Mouse (Mus musculus): ENCODE data around the gene Saxo2. TPM values are rescaled to one million over a fixed set of nuclear protein-coding genes. Genes with fewer than 3 reads are reported as not detected.
A peak's percentile ranks its signal among the peaks of the same experiment; 100 is the strongest.

The Saxo2 gene
- polyA plus RNA-seq (2015; fragmentation: Nextera tagmentation; extraction: Ambion mirVana): 0.38 and 0.41 TPM in 2 replicates

DNA sequence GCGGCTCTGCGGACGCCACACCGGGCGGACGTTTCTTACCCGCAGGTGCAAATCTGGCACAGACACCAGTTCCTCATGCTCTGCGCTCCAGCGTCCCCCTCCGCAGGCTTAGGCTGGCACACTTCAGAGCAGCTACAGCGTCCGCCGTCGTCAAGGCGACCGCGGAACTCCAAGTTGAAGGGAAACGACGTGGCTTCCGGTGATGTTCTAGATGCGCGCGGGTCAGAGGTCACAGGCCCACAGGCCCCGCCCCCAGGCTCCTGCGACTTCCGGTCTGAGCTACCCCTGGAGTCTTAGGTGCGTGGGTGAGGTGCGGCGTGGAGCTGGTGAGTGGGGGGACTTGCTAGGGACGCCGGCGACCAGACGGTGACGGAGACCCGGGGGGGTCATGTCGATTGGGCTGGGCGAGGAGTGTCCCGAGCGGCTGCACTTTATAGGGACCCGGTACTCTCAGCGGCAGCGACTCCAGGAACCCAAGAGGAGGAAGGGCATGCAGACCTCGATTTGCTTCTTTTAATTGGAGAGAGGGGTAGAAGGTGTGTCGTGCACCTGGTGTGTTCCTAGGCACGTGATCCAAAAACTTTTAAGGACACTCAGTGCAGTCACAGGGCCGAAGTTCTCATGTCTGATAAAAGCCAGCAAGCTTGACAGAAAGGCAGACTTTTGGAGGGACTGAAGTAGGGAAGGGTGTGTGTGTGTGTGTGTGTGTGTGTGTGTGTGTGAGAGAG is at the start of gene Saxo2, which contains the start of gene Efl1:
TSS of gene Saxo2 (minus strand) at position 176 of the 728 bp plus-strand sequence.
TSS of gene Efl1 (plus strand) at position 262 of the 728 bp plus-strand sequence.
- peak within 1 kb of the TSS; percentile 67 for H3K9ac ChIP-seq
- peak within 1 kb of the TSS; percentile 58 for H3K27ac ChIP-seq (replicated peaks)
- WGBS (ENCODE audit: insufficient replicate concordance): under 1% methylated on average over 46 of the region's 46 CpGs
- no peaks in the 10 kb centered on the region for H3K9me3 ChIP-seq (replicated peaks)
- no peaks in the 10 kb centered on the region for H3K27me3 ChIP-seq
- H3K4me1 ChIP-seq (replicated peaks): peaks cover 11% of the 10 kb centered on the region
- H3K36me3 ChIP-seq (replicated peaks): peaks cover 3% of the 10 kb centered on the region; the same call in 1 of the 2 replicates
- peak; percentile 93 for ATAC-seq (ENCODE audit: insufficient read depth)
- peak within 1 kb of the TSS; percentile 85 for H3K4me2 ChIP-seq
- H3K4me3 ChIP-seq (replicated peaks): peak within 1 kb of the TSS; percentile 83

DNA sequence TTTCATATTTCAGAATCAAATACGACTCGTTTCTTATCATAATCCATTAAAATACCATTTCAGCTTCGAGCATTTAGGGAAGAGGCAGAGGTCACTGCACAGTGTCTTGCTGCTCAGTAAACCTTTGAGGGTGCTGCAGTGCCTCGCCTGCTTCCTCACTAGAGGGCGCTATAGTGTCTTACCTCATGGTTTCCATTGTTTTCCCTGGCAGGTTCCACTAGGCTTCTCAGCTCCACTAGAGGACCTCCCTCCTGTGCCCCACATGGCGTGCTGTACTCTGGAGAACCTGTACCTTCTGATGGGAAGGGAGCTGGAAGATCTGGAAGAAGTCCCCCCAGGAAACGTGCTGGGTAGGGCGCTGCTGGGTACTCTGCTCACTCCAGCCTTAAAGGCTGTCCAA is 49.3 kb upstream of the Saxo2 start:
- ATAC-seq (ENCODE audit: insufficient read depth): no peak
- no peaks in the 10 kb centered on the region for H3K4me1 ChIP-seq (replicated peaks)
- H3K4me3 ChIP-seq (replicated peaks): no peak overlapping the region
- H3K9me3 ChIP-seq (replicated peaks): no peaks in the 10 kb centered on the region
- no peak overlapping the region for H3K4me2 ChIP-seq
- 68% methylated on average over 8 of the region's 8 CpGs for WGBS (ENCODE audit: insufficient replicate concordance)
- no peaks in the 10 kb centered on the region for H3K27me3 ChIP-seq
- H3K36me3 ChIP-seq (replicated peaks): peaks cover 41% of the 10 kb centered on the region
- no peak overlapping the region for H3K27ac ChIP-seq (replicated peaks)
- no peak overlapping the region for H3K9ac ChIP-seq

DNA sequence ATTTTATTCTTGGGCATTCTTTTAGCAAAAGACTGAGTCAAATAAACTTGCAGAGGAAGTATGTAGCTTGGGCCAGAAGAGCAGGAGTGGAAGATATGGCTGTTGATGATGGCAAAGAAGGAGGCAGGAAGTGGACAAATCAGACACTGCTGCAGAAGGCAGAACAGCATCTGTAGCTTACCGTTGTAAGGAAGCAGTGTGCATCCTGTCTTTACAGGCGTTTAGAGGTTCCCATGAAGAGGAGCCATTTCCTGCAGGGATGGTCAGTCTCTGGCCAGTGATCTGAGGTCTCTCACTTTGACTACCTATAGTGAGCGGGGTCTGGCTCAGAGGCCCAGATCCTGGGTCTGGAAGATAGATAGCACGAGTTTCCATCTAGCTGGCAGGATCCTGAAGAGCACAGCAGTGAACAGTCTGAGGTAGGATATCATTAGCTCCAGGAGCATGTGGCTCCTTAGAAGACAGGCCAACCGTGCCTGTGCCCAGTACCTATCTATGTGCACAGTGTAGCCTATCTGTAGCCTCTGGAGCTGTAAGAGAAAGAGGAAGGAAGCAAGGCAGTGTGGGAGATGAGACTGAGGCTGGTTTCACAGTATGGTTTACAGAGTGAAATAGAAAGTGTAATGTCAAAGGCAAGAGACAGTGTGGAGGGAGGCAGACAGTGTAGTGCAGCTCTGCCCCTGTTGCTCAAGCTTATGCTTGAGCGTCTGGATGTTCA is 42.9 kb upstream of the Saxo2 start:
- Histone ChIP-seq H3K4me3 (replicated peaks) (no peak overlapping the region), H3K4me1 (replicated peaks) (peaks cover 6% of the 10 kb centered on the region; the same call in 1 of the 2 replicates), H3K27me3 (no peaks in the 10 kb centered on the region), H3K27ac (replicated peaks) (no peak overlapping the region), H3K4me2 (no peak overlapping the region), H3K36me3 (replicated peaks) (peaks cover 32% of the 10 kb centered on the region), H3K9ac (no peak overlapping the region), H3K9me3 (replicated peaks) (no peaks in the 10 kb centered on the region)
- WGBS (ENCODE audit: insufficient replicate concordance): 24% methylated on average over 6 of the region's 6 CpGs
- ATAC-seq (ENCODE audit: insufficient read depth): 0 out of 2 replicates have a peak, but pooled peaks have one; percentile 12

DNA sequence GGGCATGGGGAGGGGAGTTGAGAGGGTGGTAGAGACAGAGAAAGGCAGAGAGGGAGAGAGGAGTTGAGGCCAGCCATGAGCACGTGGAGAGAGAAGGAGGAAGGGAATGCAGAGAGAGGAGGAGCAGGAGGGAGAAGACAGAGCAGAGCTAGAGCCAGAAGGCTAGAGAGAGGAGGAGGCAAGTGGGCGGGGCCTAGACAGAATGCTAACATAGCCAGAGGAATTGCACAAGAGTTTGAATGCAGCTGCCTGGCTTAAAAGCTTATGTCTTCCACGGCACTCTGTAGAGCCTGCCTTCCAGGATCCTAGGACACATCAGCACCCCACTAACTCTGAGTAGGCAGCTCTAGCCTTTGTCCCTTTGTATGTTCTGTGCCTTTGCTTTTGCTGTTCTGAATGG is 40.4 kb upstream of the Saxo2 start:
- peaks cover 32% of the 10 kb centered on the region for H3K36me3 ChIP-seq (replicated peaks)
- no peaks in the 10 kb centered on the region for H3K27me3 ChIP-seq
- 23% methylated on average over 3 of the region's 3 CpGs for WGBS (ENCODE audit: insufficient replicate concordance)
- no peak overlapping the region for H3K4me2 ChIP-seq
- no peak overlapping the region for H3K4me3 ChIP-seq (replicated peaks)
- H3K9me3 ChIP-seq (replicated peaks): no peaks in the 10 kb centered on the region
- no peak overlapping the region for H3K27ac ChIP-seq (replicated peaks)
- ATAC-seq (ENCODE audit: insufficient read depth): no peak; the same call in 1 of the 2 replicates
- H3K4me1 ChIP-seq (replicated peaks): peaks cover 6% of the 10 kb centered on the region; the same call in 1 of the 2 replicates
- H3K9ac ChIP-seq: no peak overlapping the region

DNA sequence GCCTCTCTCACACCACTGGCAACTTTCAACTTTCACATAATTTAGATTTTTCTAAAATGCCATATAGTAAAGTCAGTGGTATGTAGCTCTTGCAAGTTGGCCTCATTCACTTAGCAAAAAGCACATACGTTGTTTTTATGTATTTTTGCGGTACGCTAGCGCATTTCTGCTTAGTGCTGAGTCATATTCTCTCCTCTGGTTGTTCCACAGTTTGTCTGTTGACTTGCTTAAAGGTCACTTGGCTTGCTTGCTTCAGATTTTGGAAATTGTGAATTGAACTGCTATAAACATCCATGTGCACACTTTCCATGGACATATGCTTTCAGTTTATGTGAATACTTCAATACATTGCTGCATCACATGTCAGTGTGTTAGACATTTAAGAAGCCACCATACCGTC is 31.6 kb upstream of the Saxo2 start:
- no peaks in the 10 kb centered on the region for H3K9me3 ChIP-seq (replicated peaks)
- H3K9ac ChIP-seq: no peak overlapping the region
- H3K36me3 ChIP-seq (replicated peaks): peaks cover 32% of the 10 kb centered on the region
- H3K4me2 ChIP-seq: no peak overlapping the region
- H3K4me3 ChIP-seq (replicated peaks): no peak overlapping the region
- WGBS (ENCODE audit: insufficient replicate concordance): 84% methylated on average over 5 of the region's 5 CpGs
- H3K4me1 ChIP-seq (replicated peaks): no peaks in the 10 kb centered on the region
- H3K27me3 ChIP-seq: no peaks in the 10 kb centered on the region
- ATAC-seq (ENCODE audit: insufficient read depth): no peak
- no peak overlapping the region for H3K27ac ChIP-seq (replicated peaks)

DNA sequence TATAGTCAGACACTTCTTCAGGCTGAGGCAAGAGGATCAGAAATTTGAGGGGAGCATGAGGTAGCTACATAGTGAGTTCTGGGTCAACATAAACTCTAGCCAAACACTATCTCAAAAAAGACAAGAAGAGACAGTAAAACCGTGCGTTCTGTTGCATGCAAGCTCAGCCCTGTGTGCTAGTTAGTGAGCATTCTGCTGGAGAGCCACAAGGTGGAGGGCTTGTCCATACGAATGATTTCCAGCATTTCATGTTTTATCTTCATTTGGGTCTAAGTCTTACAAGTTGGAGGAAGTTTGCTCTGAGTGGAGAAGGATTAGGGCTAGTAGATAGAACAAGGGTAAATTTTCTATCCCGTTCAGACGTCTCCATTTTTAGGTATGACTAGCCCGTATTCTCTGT is 28.5 kb upstream of the Saxo2 start:
- WGBS (ENCODE audit: insufficient replicate concordance): 68% methylated on average over 6 of the region's 6 CpGs
- H3K4me3 ChIP-seq (replicated peaks): no peak overlapping the region
- H3K27ac ChIP-seq (replicated peaks): no peak overlapping the region
- no peaks in the 10 kb centered on the region for H3K4me1 ChIP-seq (replicated peaks)
- ATAC-seq (ENCODE audit: insufficient read depth): no peak
- no peaks in the 10 kb centered on the region for H3K9me3 ChIP-seq (replicated peaks)
- no peak overlapping the region for H3K4me2 ChIP-seq
- H3K36me3 ChIP-seq (replicated peaks): peaks cover 28% of the 10 kb centered on the region
- H3K27me3 ChIP-seq: no peaks in the 10 kb centered on the region
- H3K9ac ChIP-seq: no peak overlapping the region

DNA sequence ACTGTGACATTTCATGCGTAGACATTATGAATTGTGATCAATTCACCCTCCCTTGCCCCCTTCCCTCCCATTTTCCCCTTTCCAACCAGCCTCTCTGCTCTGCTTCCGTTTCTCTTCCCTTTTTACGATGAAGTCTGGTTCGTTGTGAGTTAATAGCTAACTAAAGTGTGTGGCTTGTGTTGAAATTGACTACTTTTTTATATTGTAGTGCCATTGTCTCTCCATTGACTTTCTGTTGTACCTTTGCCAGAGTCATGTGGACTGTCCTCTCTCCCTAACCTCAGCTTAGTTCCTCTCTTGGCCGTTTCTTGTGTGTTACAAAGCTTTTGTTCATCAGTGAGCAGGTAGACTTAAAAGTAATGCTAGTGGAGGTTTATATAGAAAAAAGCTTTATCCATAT is 27.7 kb upstream of the Saxo2 start:
- H3K36me3 ChIP-seq (replicated peaks): peaks cover 33% of the 10 kb centered on the region
- H3K4me3 ChIP-seq (replicated peaks): no peak overlapping the region
- H3K9ac ChIP-seq: no peak overlapping the region
- no peak overlapping the region for H3K27ac ChIP-seq (replicated peaks)
- 62% methylated on average over 5 of the region's 5 CpGs for WGBS (ENCODE audit: insufficient replicate concordance)
- no peaks in the 10 kb centered on the region for H3K27me3 ChIP-seq
- no peaks in the 10 kb centered on the region for H3K4me1 ChIP-seq (replicated peaks)
- no peak for ATAC-seq (ENCODE audit: insufficient read depth)
- H3K4me2 ChIP-seq: no peak overlapping the region
- H3K9me3 ChIP-seq (replicated peaks): no peaks in the 10 kb centered on the region

DNA sequence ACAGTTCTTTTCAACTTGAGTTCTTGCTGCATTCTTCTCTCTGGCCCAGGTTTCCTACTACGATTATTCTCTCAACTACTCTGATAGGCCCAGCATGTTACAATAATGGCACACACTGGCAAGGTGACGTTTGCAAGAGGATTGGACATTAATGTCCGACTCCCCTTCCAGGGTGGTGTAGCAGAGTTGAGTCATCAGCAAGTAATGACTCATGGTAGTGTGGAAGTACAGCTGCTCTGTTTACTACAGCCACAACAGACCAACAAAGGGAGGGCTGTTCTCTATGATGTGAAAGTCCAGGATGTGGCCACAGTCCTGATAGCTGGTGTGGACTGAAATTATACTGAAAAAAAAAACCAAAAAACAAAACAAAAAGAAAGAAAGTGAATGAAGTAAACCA is 16.3 kb upstream of the Saxo2 start:
- Histone ChIP-seq H3K27me3 (no peaks in the 10 kb centered on the region), H3K4me1 (replicated peaks) (no peaks in the 10 kb centered on the region), H3K9me3 (replicated peaks) (no peaks in the 10 kb centered on the region), H3K4me2 (no peak overlapping the region), H3K9ac (no peak overlapping the region), H3K36me3 (replicated peaks) (peaks cover 22% of the 10 kb centered on the region), H3K4me3 (replicated peaks) (no peak overlapping the region), H3K27ac (replicated peaks) (no peak overlapping the region)
- WGBS (ENCODE audit: insufficient replicate concordance): 71% methylated on average over 3 of the region's 3 CpGs
- ATAC-seq (ENCODE audit: insufficient read depth): no peak

DNA sequence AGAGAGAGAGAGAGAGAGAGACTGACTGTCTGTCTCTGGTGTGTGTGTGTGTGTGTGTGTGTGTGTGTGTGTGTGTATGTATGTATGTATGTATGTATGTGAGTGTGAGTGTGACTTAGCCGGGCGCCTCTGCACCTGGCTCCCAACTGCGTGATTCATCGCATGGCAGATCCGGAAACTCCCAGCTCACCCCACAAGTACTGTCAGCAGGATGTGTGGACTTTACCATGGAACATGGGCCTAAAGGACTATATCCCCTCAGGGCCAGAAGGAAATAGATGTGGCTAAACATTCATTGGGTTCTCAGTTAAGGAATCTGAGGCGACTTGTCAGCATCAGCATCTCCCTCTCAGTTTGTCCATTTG is 735 bp upstream of the Saxo2 start:
- Histone ChIP-seq H3K9me3 (replicated peaks) (no peaks in the 10 kb centered on the region), H3K27ac (replicated peaks) (no peak overlapping the region), H3K4me1 (replicated peaks) (peaks cover 11% of the 10 kb centered on the region), H3K36me3 (replicated peaks) (peaks cover 3% of the 10 kb centered on the region; the same call in 1 of the 2 replicates), H3K27me3 (no peaks in the 10 kb centered on the region), H3K4me3 (replicated peaks) (peak overlapping the region; percentile 83), H3K9ac (peak overlapping the region; percentile 67), H3K4me2 (peak overlapping the region; percentile 85)
- ATAC-seq (ENCODE audit: insufficient read depth): no peak
- 8% methylated on average over 6 of the region's 6 CpGs for WGBS (ENCODE audit: insufficient replicate concordance)

DNA sequence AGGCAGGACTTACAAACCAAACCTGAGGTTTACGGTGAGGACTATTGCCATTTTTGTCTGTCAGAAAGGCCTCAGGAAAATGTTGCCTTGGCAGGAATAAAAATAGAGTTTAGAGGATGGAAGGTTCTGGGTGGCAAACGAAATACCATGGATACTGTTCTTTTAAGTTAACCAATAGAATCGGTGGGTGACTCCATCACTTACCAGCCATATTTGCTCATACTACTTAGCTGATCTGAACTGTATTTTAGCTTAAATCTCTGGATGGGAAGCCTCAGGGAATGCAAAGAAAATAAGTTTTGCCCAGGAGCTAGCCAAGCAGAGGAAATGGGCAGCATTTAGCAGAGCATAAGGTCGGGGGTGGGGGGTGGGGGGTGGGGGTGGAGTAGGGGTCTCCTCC is 419 bp downstream of the Saxo2 start:
- H3K4me3 ChIP-seq (replicated peaks): peak overlapping the region; percentile 83
- H3K27me3 ChIP-seq: no peaks in the 10 kb centered on the region
- no peak for ATAC-seq (ENCODE audit: insufficient read depth)
- H3K4me1 ChIP-seq (replicated peaks): peaks cover 11% of the 10 kb centered on the region
- H3K36me3 ChIP-seq (replicated peaks): peaks cover 3% of the 10 kb centered on the region; the same call in 1 of the 2 replicates
- H3K27ac ChIP-seq (replicated peaks): no peak overlapping the region
- 30% methylated on average over 4 of the region's 4 CpGs for WGBS (ENCODE audit: insufficient replicate concordance)
- peak overlapping the region; percentile 23; the same call in 1 of the 2 replicates for H3K9ac ChIP-seq
- H3K9me3 ChIP-seq (replicated peaks): no peaks in the 10 kb centered on the region
- peak overlapping the region; percentile 85 for H3K4me2 ChIP-seq

DNA sequence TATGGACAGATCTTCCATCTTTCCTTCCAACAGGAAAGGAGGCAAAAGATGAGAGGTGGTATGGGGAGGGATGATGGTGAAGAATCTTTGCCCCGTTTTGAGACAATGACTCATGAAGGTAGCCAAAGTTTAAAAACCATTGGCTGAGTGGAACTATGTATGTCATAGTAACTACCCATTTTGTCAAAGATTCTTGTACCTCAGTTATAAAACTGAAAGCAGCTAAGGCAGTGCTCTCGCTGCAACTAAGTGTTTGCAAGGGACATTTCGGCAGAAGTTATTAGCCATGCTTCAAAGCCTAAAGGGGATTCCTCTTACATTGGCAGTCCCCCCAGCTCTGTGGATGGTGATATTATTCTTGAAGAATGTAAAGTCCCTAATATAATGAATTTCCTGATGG is 1.1 kb downstream of the Saxo2 start:
- Histone ChIP-seq H3K9me3 (replicated peaks) (no peaks in the 10 kb centered on the region), H3K27ac (replicated peaks) (no peak overlapping the region), H3K9ac (no peak overlapping the region), H3K4me1 (replicated peaks) (peaks cover 11% of the 10 kb centered on the region), H3K36me3 (replicated peaks) (peaks cover 2% of the 10 kb centered on the region; the same call in 1 of the 2 replicates), H3K4me2 (no peak overlapping the region), H3K27me3 (no peaks in the 10 kb centered on the region), H3K4me3 (replicated peaks) (no peak overlapping the region)
- WGBS (ENCODE audit: insufficient replicate concordance): 73% methylated on average over 3 of the region's 3 CpGs
- no peak for ATAC-seq (ENCODE audit: insufficient read depth)

Data from liver, embryonic 15.5 days (tissue).